Mouse (Mus musculus) CH12.LX (cell line): ENCODE results near the gene Rdx.

Experiments used
- CTCF ChIP-seq, 2 experiments: IDR thresholded peaks in 1 of 2; conservative IDR thresholded peaks in 1 of 2; 2 replicates each; pipeline ENCODE4 v1.5.1; 2011 to 2012; ENCODE audit warnings: low read depth in 2 of 2, low read length in 2 of 2, improper control_type of control experiment in 1 of 2, inconsistent platforms in 1 of 2, mild to moderate bottlenecking in 1 of 2, moderate library complexity in 1 of 2
- E2F4 ChIP-seq: IDR thresholded peaks from 2 replicates; pipeline ENCODE4 v1.6.1; 2011; ENCODE audit warnings: low read depth, low read length, improper control_type of control experiment; ENCODE audit not compliant: insufficient replicate concordance
- ETS1 ChIP-seq: conservative IDR thresholded peaks from 2 replicates; pipeline ENCODE4 v1.6.1; 2012; ENCODE audit warnings: low read depth, mild to moderate bottlenecking, inconsistent platforms, low read length, improper control_type of control experiment, moderate library complexity
- GABPA ChIP-seq: IDR thresholded peaks from 2 replicates; pipeline ENCODE4 v1.6.1; 2012; ENCODE audit warnings: low read depth, low read length, improper control_type of control experiment, inconsistent platforms; ENCODE audit not compliant: insufficient replicate concordance
- NELFE ChIP-seq: IDR thresholded peaks from 2 replicates; pipeline ENCODE4 v1.6.1; 2011; ENCODE audit warnings: low read depth, low read length, improper control_type of control experiment
- POLR2A ChIP-seq: IDR thresholded peaks from 2 replicates; pipeline ENCODE4 v1.6.1; 2011; ENCODE audit warnings: low read depth, mild to moderate bottlenecking, improper control_type of control experiment, low read length
- ZMIZ1 ChIP-seq: IDR thresholded peaks from 2 replicates; pipeline ENCODE4 v1.6.1; 2012; ENCODE audit warnings: low read depth, mild to moderate bottlenecking, inconsistent platforms, low read length, improper control_type of control experiment

DNA sequence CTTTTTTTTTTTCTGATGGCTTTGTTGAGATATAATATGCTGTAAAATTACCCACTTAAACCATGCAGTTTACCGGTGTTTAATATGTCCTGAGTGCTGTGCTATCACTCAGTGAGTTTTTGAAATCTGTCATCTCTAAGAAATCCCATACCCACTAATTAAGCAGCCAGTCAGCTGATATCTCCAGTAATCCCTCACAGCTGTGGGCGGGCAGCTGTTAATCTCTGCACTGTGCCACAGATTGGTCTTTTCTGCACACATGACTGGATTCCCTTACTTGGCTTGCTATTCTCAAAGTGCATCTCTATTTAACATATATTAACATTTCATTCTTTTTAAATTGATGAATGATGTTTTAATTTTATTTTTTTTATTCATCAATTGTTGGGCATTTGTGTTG is 29.1 kb downstream of the Rdx start:
- TF ChIP-seq NELFE (no peak), CTCF (conservative IDR thresholded peaks at IDR 0.05 in 1 of 2, IDR thresholded peaks at IDR 0.05 in 1 of 2; ENCODE audit: low read depth in 2 of 2, low read length in 2 of 2) (no peak), ETS1 (no peak), GABPA (no peak), E2F4 (no peak), ZMIZ1 (no peak), POLR2A (no peak)
